Mouse (Mus musculus): ENCODE data around the gene Rhebl1.
A peak's percentile ranks its signal among the peaks of the same experiment; 100 is the strongest.

Rhebl1 gene

DNA sequence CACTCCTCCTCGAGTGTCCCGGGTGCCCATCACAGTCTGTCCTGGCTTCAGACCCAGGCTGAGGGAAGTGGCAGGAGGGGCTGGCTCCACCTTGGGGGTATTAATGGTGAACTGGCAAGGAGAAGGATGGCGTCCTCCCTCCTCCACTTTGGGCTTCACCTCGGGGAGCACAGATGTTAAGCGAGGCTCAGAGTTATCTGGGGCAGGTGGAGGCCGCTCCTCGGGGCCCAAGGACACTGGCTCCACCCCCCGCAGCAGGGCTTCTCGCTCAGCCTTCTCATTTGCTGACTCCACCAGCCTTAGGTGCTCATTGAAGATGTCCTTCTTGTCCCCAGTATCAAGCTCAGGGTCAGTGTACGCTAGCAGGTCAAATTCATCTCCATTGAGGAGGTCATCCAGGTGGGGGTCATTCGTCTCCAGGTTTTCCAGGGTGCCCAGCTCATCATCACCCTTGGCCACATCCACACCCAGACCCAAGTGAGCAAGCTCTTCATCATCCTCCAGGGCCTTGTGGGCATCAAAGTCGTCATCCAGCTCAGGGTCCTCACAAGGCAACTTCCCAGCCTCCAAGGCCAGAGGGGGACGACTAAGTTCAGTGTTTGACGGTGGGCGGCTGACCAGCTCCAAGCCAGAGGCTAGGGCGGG, 44.3 kb downstream of the Rhebl1 start:
- DNase-seq: peak in 1 of 2 experiments; percentile 14

DNA sequence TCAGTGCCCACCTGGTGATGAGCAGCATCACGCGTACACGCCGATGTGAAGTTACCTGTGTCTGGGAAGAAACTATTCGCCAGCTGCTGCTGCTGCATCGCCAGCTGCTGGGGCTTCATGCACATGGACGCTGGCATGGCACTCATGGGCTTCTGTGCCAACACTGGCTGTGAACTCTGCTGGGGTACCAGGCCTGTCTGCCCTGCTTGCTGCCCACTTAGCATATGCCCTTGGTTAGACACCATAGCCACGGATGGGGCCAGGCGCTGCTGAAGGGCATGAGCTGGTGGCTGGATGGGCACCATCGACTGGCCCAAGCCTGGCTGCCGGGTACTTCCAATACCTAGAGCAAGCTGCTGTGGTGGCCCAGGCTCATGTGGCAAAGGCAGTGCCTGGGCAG, 45.2 kb downstream of the Rhebl1 start:
- DNase-seq: peak in 1 of 2 experiments; percentile 6

DNA sequence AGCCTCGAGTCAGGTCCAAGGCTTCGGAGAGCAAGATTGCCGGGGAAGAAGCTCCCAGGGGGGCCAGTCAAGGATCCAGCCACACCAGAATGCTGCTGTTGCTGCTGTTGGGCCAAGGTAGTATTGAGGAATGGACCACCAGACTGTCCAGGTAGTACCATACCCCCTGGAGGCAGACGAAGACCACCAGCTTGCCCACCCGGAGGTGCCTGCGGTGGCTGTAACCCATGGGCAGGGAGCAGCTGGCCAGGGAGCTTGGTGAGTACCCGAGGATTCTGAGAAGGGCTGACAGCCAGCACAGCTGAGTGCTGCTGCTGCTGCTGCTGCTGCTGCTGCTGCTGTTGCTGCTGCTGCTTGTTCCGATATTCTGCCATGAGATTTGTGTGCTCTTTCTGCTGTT, 48.2 kb downstream of the Rhebl1 start:
- no peak for DNase-seq

DNA sequence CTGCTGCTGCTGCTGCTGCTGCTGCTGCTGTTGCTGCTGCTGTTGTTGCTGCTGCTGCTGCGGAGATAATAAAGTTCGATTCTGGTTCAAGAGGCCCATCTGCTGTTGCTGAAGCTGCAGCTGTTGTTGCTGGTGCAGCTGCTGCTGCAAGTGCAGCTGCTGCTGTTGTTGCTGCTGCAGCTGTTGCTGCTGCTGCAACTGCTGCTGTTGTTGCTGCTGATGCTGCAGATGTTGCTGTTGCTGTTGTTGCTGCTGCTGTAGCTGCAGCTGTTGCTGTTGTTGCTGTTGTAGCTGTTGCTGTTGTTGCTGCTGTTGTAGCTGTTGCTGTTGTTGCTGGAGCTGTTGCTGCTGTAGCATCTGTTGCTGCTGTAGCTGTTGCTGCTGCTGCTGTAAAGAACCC, 49.2 kb downstream of the Rhebl1 start:
- no peak for DNase-seq

DNA sequence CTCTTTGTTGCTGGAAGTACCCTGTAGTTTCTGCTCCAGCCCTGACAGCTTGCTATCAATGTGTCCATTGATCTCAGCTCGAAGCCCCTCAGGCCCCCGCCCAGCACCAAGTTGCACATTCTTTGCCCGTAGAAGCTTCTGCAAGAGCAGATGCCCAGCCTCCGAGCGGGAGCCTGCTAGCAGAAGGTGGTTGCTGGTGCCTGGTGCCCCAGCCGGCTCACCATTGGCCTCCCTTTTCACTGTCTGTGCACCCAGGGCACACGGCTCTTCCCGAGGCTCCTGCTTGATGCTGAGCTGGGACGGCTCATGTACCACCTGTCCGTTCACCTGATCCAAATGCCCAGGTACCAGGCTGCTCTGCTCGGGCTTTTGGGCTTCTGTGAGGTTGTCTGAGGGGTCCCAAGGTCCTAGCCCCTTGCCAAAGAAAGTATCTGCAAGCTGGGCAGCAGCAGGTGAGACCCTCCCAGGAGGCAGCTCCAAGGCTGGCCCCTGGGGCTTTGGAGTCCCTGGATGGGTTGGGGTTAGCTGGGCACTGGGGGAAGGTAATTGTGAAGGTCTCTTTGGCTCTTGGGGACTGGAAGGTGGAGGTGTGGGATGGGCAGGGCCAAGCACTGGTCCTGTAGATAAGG, 50.6 kb downstream of the Rhebl1 start:
- no peak for DNase-seq

DNA sequence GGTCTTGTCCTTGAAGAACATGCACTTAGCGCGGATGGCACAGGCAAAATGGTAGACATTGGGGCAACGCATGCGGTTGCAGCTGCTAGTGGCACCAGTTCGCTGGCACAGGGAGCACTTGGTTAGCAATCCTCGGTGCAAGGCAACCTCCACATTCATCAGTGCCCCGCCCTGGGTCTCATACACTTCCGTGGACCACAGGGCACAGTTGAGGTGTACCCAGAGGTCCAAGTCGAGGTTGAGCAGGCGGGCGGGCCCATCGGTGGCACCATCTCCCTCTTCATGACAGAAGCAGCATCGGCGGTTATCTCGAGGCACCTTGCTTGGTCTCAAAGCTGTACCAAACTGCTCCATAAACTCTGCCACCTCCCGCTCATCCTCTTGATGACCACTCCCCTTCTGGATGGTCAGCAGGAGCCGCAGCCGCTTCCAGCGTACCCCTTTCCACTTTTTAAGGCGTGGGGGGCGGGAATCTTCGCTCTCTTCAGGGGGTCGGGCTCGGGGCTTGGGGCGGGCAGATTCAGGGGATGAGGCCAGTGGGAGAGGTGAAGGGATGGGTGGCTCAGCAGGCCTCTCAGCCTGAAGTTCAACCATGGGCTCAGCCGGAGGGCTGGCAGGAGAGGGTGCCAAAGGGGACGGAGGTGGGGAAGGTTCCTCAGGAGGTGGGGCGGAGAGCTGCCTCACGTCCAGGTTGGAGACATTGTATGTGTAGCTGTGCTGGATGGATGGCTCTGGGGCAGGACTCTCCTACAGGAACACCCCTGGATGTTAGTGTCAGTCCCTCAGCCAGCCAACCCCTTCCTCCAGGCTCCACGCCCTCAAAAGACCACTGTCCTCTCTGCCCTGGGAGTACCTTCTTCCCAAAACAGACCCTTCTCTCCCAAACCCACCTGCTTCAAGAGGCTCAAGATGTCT, 54.4 kb downstream of the Rhebl1 start:
- no peak for DNase-seq

DNA sequence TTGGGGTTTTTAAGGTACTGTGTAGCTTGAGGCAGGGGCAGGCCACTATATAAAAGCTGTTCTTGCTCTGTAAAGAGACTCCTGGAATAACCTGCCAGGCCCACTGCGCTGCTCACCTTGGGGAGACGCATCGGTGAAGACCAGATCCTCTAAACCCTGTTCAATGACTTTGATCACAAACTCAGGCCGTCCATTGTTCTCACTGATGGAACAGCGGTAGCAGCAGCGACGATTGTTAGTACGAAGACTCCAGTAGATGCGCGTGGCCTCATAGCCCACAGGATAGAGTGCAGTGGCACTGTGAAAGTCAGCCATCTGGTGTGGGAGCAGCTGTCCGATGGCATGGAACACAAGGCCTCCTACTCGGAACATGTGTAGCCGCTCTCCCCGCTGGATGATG, 55.2 kb downstream of the Rhebl1 start:
- DNase-seq: no peak

DNA sequence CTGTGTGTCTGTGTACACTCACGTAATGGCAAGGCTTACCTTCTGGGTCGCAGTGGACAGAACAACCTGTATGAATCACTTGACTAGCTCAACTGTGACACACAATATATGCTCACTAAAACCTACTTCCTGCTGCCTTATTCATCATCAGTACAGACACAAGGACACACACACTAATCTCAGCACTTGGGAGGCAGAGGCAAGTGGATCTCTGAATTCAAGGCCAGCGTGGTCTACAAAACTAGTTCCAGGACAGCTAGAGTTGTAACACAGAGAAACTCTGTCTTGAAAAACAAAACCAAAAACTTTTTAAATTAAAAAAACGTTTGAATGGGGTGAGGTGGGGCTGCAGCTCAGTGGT, 56.6 kb downstream of the Rhebl1 start:
- no peak for DNase-seq

DNA sequence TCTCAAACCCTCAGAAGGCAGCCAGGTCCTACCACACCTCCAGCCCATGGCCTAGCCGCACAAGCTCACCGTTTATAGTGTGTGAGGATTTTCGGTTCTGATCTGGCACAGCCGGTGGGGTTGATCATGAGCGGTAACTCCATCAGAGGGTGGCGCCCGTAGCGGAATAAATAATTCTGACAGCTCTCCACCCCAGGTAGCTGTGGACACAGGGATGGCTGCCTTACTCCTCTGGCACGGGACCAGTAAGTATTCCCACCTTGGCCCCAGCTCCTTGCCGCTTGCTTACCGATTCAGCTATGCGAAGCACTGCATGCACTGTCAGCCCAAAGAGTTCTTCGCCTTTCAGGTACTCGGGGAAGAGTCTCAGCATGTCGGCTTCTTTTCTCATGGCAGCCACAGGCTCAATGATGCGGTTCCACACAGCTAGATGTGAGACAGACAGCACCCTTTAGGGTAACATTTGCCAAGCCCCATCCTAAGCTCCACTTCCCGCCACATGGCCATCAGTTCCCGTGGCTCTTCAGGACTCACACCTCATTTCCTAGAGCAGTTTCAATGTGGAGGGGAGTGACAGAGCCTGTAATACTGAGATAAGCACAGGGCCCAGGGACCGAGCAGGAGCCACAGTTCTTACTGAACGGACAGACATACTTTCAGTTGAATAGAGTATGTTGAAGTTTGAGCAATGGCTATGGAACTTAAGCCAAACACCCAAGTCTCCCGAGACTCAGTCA, 57.2 kb downstream of the Rhebl1 start:
- no peak for DNase-seq

DNA sequence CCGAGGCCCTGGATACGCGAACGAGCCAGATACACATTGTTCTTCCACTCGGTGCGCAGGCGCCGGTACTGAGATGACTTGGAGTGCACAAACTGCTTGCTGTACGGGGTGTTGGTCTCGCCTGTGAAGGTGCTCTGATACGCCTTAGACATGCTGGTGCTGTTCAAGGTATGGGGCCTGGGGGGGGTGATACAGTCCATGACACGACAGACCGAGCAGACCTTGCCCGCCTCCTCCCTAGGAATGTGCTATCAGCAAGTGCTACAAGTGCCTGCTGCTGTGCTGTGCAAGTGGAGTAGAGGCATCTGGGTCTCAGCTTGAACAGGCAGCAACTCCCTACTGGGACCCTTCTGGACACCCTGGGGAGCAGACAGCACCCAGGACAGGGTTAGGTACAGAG, 59.0 kb downstream of the Rhebl1 start:
- no peak for DNase-seq

DNA sequence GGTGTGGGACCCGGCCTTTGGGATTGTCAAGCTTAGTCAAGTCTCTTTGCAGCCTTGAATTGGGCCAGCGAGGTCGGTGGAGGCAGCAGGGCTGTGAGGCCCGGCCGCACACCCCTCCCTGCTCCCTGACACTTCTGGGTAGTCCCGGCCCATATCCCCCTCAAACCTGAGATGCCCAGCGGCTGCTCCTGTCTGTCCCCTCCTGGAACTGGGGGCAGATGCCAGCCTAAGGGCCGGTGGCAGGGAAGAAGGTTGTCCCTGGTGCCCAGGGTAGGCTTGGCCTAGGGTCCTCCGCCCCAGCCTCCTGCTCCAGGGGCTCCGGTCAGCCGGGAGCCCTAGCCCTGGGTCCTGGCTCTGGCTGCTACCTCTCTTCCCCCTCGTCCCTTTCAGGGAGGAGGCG, 60.3 kb downstream of the Rhebl1 start:
- no peak for DNase-seq

DNA sequence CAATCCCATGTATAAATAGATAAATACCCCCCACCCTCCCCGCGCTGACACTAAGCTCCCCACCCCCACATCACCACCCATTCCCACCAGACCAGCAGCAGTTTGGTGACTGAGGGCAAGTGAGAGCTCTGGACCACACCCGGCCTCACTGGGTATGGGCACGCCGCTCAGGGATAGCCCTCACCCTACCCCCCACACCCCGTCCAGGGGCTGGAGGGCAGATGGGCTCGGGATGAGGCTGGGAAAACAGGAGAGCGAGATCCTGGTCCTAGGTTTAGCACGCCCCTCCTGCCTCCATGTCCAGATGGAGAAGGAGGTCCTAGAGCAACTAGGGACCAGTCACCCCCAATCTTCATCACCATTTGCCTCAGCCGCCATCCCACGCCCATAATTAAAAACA, 61.1 kb downstream of the Rhebl1 start:
- no peak for DNase-seq

DNA sequence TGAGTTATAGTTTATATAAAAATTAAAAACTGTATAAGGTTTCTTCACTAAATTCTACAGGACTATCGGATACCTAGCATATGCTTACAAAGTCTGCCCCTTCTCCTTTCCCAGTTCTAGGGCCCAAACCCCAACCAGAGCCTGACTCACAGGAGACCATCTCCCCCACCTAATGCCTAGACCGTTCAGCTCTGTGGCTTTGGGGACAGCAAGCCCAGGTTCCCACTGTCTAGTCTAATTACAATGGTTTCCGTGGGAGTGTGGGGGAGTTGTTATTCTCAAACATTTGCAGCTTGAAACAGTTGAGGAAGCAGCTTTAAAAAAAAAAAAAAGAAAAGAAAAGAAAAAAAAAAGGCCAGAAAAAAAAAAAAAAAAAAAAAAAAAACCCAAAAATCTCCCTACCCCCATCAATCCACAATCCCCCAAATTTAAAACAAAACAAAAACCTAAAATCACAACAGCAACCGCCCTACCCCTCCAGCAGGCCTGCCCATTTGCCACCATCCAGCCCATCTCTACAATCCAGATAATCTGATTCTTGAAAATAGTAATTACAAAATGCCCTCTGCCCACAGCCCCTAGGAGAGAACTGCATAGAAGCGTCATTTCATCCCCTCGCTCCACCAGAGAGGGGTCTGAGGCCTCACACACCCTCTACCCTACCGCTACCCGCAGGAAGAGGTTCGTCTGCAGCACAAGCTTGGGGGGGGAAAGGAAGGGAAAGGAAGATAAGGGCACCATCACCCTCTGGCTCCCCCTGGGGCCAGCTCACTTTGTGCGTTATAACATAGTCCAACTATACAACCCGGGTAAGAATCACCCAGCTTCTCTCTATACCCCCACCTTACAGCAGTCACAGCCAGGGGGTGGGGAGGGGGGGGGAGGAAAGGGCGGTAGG, 61.9 kb downstream of the Rhebl1 start:
- no peak for DNase-seq

DNA sequence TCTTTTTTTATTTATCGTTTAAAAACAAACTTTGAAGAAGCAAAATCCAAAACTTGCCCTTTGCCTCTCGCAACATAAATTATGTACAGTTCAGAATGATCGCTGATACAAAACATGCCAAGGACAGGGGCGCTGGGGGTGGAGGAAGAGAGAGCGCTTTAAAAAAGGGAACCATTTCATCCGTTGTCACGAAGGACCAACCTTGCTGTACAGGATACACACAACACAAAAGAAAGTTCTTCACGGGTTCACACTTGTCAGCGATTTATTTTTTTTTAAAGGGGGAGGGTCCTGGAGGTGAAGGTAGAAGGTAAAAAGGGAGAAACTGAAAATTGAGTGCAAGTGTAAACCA, 62.7 kb downstream of the Rhebl1 start:
- DNase-seq: no peak

DNA sequence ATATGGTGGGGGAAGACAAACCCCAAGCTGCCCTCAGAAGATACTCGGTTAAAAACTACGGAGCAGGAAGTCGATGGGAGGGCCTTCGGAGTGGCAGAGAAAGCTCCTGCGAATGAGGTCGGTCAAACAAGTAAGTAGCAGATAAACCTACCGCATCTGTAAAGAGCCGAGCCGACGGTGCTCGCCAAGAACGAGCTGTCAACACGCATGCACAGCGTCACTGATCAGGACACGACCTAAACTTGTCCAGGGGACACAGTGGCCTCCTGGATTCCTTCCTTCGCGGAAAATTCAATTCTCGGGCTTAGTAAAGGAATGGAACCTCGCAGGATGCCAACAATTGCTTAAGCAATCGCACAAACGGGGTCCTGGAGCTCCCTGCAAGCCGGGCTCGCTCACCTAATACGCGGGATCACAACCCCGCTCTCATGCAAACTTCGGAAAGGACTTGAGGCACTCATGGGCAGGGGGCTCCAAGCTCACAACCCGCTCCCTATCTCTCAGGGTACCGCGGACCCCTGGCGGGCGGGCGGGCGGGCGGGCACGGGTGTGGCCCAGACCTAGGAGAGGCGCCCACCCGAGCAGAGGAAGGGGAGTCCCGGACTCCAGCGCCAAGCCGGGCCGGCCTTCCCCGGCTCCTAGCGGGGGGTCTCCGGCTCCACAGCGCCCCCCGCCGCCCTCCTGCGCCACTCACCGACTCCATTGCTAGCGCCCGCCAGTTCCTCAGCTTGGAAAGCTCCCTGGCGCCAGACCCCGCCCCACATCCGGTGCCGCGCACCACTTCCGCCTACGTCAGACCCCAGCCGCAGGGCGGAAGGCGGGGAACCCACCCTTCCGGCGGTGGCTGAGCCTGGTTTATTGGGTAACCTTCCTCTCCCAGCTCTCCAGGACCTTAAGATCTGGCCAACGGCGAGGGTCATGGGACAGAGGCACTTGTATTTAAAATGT, 63.3 kb downstream of the Rhebl1 start, which contains the start of gene Prkag1:
Gene Prkag1 (minus strand): TSS at position 786 of the 948 bp plus-strand sequence.
- peak; percentile 91 to 96 for DNase-seq

Measured in cerebellum, postnatal 36 days (tissue).